Mouse (Mus musculus) liver, embryonic 14.5 days (tissue): ENCODE data around the gene Plekhg3. TPM values are rescaled to one million over a fixed set of nuclear protein-coding genes. Genes with fewer than 3 reads are reported as not detected.

Experiments used
- ATAC-seq: fragments of 200-750 bp; cut with Nextera tagmentation; 2 replicates; pipeline ENCODE4 v1.8.0; 2017; ENCODE audit warnings: moderate number of reproducible peaks, mild to moderate bottlenecking, moderate library complexity; ENCODE audit not compliant: insufficient read depth
- DNase-seq, 3 experiments: peaks; one replicate each; pipeline ENCODE4 v3.0.0-alpha.2; 2012 to 2013; ENCODE audit warnings: low read depth in 3 of 3, low spot score in 3 of 3
- H3K27ac ChIP-seq: fragments of 300-500 bp; sonication (generic); 2 replicates; pipeline ENCODE4 v1.5.1; 2014; ENCODE audit warnings: moderate library complexity, mild to moderate bottlenecking, control low read depth, inconsistent platforms
- H3K27me3 ChIP-seq: fragments of 300-500 bp; sonication (generic); 2 replicates; pipeline ENCODE4 v1.6.1; 2014; ENCODE audit warnings: mild to moderate bottlenecking, low read length, moderate library complexity; ENCODE audit not compliant: control insufficient read depth, insufficient read depth
- H3K36me3 ChIP-seq: fragments of 300-500 bp; sonication (generic); replicated peaks from 2 replicates; pipeline ENCODE4 v1.6.1; 2014; ENCODE audit warnings: low read depth; ENCODE audit not compliant: control insufficient read depth, insufficient read depth
- H3K4me1 ChIP-seq, 2 experiments: fragments of 200-500 bp in 1 of 2; fragments of 300-500 bp in 1 of 2; sonication (generic) in 1 of 2; replicated peaks; 2 replicates each; pipeline ENCODE4 v1.6.1; 2012 to 2014; ENCODE audit warnings: antibody characterized with exemption in 1 of 2, inconsistent platforms in 1 of 2, low read length in 1 of 2; ENCODE audit not compliant: control insufficient read depth in 2 of 2, insufficient read depth in 2 of 2
- H3K4me2 ChIP-seq: fragments of 300-500 bp; sonication (generic); 2 replicates; pipeline ENCODE4 v1.6.1; 2014; ENCODE audit warnings: low read depth, mild to moderate bottlenecking, control low read depth, moderate library complexity
- H3K4me3 ChIP-seq, 2 experiments: fragments of 200-500 bp in 1 of 2; fragments of 300-500 bp in 1 of 2; sonication (generic) in 1 of 2; 2 replicates each; pipeline ENCODE4 v1.5.1; 2012 to 2014; ENCODE audit warnings: low read depth in 2 of 2, low read length in 2 of 2, mild to moderate bottlenecking in 2 of 2, control low read depth in 1 of 2, inconsistent platforms in 1 of 2, moderate library complexity in 1 of 2; ENCODE audit not compliant: insufficient read depth in 1 of 2
- H3K9ac ChIP-seq: fragments of 300-500 bp; sonication (generic); replicated peaks from 2 replicates; pipeline ENCODE4 v1.6.1; 2014; ENCODE audit warnings: mild to moderate bottlenecking, control low read depth, moderate library complexity
- H3K9me3 ChIP-seq: fragments of 300-500 bp; sonication (generic); 2 replicates; pipeline ENCODE4 v1.6.1; 2016; ENCODE audit warnings: low read length, mixed read lengths; ENCODE audit not compliant: control insufficient read depth
- CTCF ChIP-seq: IDR thresholded peaks from 2 replicates; pipeline ENCODE4 v1.5.1; 2016; ENCODE audit warnings: antibody characterized with exemption, low read depth, control low read depth
- EP300 ChIP-seq: IDR thresholded peaks from 2 replicates; pipeline ENCODE4 v1.6.1; 2016; ENCODE audit warnings: antibody characterized with exemption, low read depth
- WGBS: fragments of 180-500 bp; shearing (Covaris S2); extraction: QIAGEN DNeasy Blood & Tissue Kit; methylation state at CpG from one replicate; pipeline ENCODE4 v1.1.7; 2014; ENCODE audit not compliant: insufficient replicate concordance; 5-methylcytosine and 5-hydroxymethylcytosine counted together
- polyA plus RNA-seq, 2 experiments: library from polyadenylated mRNA; depleted of rRNA in 1 of 2; stranded (reverse) in 1 of 2; unstranded in 1 of 2; fragments of >200 nt; fragmentation: Nextera tagmentation in 1 of 2; extraction: Ambion mirVana in 1 of 2; gene quantifications; 2 replicates each; pipeline versions ENCODE4 v1.2.1 to v1.2.3; 2012 to 2014

The Plekhg3 gene
- polyA plus RNA-seq, 2 experiments = 1.4 to 5.0 TPM

GRCm38 (mm10) chr12:76558206-76558605 lies 27.5 kb downstream of the Plekhg3 start:
- no peak overlapping the region for H3K27ac ChIP-seq

GRCm38 (mm10) chr12:76562196-76562595 lies 31.5 kb downstream of the Plekhg3 start:
- Histone ChIP-seq H3K27ac (no peak overlapping the region), H3K36me3 (no peaks in the 10 kb centered on the region), H3K4me3 (no peak overlapping the region), H3K4me2 (no peak overlapping the region), H3K4me1 (0 out of 4 replicates have a peak, but pooled peaks cover 0 to under 1% of the 10 kb centered on the region in 2 experiments), H3K27me3 (no peaks in the 10 kb centered on the region), H3K9ac (no peak overlapping the region), H3K9me3 (no peaks in the 10 kb centered on the region)
- DNase-seq (no peak), ATAC-seq (no peak)
- TF ChIP-seq EP300 = no peak
- no peak for TF ChIP-seq CTCF
- WGBS = 47% methylated on average over 4 of the region's 4 CpGs

More at GRCm38 (mm10) chr12:76558206-76558605, 27.5 kb downstream of the Plekhg3 start:
- Histone ChIP-seq H3K9ac (no peak overlapping the region), H3K27me3 (no peaks in the 10 kb centered on the region), H3K36me3 (no peaks in the 10 kb centered on the region), H3K4me1 (peaks cover 0 to 4% of the 10 kb centered on the region in 2 experiments; a peak in 1 of 4 replicates), H3K4me3 (no peak overlapping the region), H3K9me3 (no peaks in the 10 kb centered on the region), H3K4me2 (no peak overlapping the region)
- no peak for DNase-seq
- TF ChIP-seq CTCF (no peak), EP300 (no peak)
- peak; percentile 39; the same call in 1 of the 2 replicates for ATAC-seq
- WGBS = 47% methylated on average over 5 of the region's 5 CpGs

GRCm38 (mm10) chr12:76566284-76566683 lies 35.6 kb downstream of the Plekhg3 start:
- H3K9ac ChIP-seq = no peak overlapping the region
- H3K4me2 ChIP-seq = no peak overlapping the region
- no peak overlapping the region for H3K27ac ChIP-seq
- H3K36me3 ChIP-seq = no peaks in the 10 kb centered on the region
- no peak for TF ChIP-seq EP300
- ATAC-seq = no peak
- H3K9me3 ChIP-seq = no peaks in the 10 kb centered on the region
- H3K4me3 ChIP-seq = no peak overlapping the region
- WGBS = 85% methylated on average over 10 of the region's 10 CpGs
- DNase-seq = no peak
- no peaks in the 10 kb centered on the region for H3K27me3 ChIP-seq
- no peaks in the 10 kb centered on the region for H3K4me1 ChIP-seq

- Histone ChIP-seq H3K4me2 (no peak overlapping the region), H3K4me1 (no peaks in the 10 kb centered on the region), H3K4me3 (no peak overlapping the region), H3K9me3 (no peaks in the 10 kb centered on the region), H3K27ac (no peak overlapping the region), H3K9ac (no peak overlapping the region), H3K27me3 (no peaks in the 10 kb centered on the region), H3K36me3 (no peaks in the 10 kb centered on the region)
- ATAC-seq (no peak), DNase-seq (no peak)
- WGBS = 60% methylated on average over 9 of the region's 9 CpGs
- TF ChIP-seq EP300 (no peak), CTCF (no peak)
These were observed 39.7 kb downstream of the Plekhg3 start for GRCm38 (mm10) chr12:76570221-76570940.

GRCm38 (mm10) chr12:76571266-76571665 lies 40.6 kb downstream of the Plekhg3 start:
- Histone ChIP-seq H3K4me2 (no peak overlapping the region), H3K4me1 (peaks cover 5 to 8% of the 10 kb centered on the region in 2 experiments), H3K36me3 (no peaks in the 10 kb centered on the region), H3K27me3 (no peaks in the 10 kb centered on the region), H3K4me3 (no peak overlapping the region), H3K27ac (no peak overlapping the region), H3K9ac (no peak overlapping the region), H3K9me3 (no peaks in the 10 kb centered on the region)
- TF ChIP-seq EP300 (no peak), CTCF (peak; percentile 24; the same call in 1 of the 2 replicates)
- WGBS = 71% methylated on average over 10 of the region's 10 CpGs
- ATAC-seq = no peak
- DNase-seq = no peak
